Mouse (Mus musculus) urinary bladder, adult 2 months (tissue): ENCODE data around the gene 2210407C18Rik. TPM values are rescaled to one million over a fixed set of nuclear protein-coding genes. Genes with fewer than 3 reads are reported as not detected.

Experiments used
- DNase-seq: peaks from one replicate; pipeline ENCODE4 v3.0.0; 2022; ENCODE audit warnings: low spot score
- polyA plus RNA-seq: library from polyadenylated mRNA; depleted of rRNA; stranded (reverse); fragments of >200 nt; gene quantifications from 2 replicates; pipeline ENCODE4 v1.2.3, GENCODE M21; 2012; rRNA removed

Gene 2210407C18Rik
- polyA plus RNA-seq, 1 experiment, result not detected

DNA sequence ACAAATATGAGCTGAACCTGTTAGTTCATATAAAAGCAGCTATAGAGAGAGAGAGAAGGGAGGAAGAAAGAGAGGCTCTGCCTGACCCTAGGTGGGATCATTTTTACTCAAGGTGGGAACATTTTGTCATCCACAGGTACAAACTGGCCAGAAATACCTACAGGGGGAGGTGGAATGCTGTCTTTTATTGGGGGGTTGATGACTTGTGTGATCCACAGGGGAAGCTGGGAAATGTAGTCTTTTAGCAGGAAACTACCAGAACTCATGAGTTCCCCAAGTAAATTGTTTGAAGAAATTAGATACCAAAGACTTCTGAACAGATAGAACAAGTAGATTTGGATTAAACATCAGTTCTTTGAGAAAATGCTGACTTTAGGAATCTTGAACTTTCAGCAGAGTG is 13.8 kb downstream of the 2210407C18Rik start:
- no peak for DNase-seq

- DNase-seq, result no peak
Measured at GRCm38 (mm10) chr11:58597837-58598236, 18.0 kb downstream of the 2210407C18Rik start.

GRCm38 (mm10) chr11:58594814-58595213 is 21.1 kb downstream of the 2210407C18Rik start, which contains the start of gene Olfr324:
Gene Olfr324, plus strand, starts transcription at chr11:58595114.
- no peak for DNase-seq

DNA sequence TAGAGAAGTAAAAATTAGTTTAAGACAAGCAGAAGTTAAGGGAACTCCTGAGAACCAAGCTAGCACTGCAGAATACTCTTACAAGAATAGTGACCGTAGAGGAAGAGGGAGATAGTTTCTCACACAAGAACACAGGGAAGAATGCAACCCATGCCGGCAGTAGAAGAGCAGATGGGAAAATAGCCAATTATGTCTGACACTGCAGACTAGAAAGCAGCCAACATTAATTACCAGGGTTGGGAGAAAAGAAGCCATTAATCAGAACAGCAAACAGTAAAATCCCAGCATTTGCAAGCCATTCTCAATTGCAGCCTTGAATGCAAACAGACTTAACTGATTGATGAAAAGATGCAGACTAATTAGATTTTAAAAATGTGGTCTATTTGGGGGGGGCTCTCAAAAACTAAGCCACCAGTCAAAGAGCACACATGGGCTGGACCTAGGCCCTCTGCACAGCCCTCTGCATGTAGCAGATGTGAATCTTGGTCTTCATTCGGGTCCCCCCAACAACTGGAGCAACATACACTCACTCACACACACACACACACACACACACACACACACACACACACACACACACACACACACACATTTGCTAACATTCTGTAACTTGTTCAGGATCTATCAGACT is 27.1 kb downstream of the 2210407C18Rik start:
- no peak for DNase-seq

GRCm38 (mm10) chr11:58587898-58588348 is 28.0 kb downstream of the 2210407C18Rik start:
- no peak for DNase-seq

GRCm38 (mm10) chr11:58578636-58579035 is 37.2 kb downstream of the 2210407C18Rik start:
- no peak for DNase-seq

DNA sequence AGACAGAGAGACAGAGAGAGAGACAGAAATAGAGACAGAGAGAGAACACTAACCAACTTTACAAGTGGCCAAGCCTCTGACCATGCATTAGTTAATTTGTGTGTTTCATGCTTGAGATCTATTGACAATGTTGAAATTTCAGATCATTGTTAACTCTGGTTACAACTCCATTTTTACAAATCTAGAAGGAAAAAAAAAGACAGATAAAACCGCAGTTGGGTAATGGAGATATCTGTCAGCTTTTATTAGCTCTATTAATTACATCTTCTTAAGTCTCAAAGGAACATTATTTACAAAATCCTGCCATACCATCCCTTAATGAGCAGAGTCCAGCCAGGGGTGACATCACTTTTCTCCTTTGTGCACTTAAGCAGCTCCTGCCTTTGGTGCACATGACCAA is 38.4 kb downstream of the 2210407C18Rik start, which contains the start of gene Olfr325:
Gene Olfr325 (plus strand): TSS at position 301 of the 400 bp plus-strand sequence.
- DNase-seq, result no peak

- no peak for DNase-seq
Measured at GRCm38 (mm10) chr11:58570405-58570804, 45.5 kb downstream of the 2210407C18Rik start, which contains the start of gene Olfr224. Gene Olfr224, minus strand, starts transcription at chr11:58570553.

Other genes starting within 250 kb of the 2210407C18Rik start
- 1.8 TPM in 2 replicates for gene Lypd8, start 237.0 kb downstream of the 2210407C18Rik start, polyA plus RNA-seq
- gene 1810065E05Rik, start 195.0 kb downstream of the 2210407C18Rik start, polyA plus RNA-seq, result 0.07 TPM in 1 of 2 replicates, not detected in the other
- gene Gm12253, start 183.5 kb downstream of the 2210407C18Rik start, polyA plus RNA-seq, result not detected in 2 replicates
- not detected in 2 replicates for gene Lypd9, start 163.2 kb downstream of the 2210407C18Rik start, polyA plus RNA-seq
- gene Olfr30, start 153.8 kb downstream of the 2210407C18Rik start, polyA plus RNA-seq, result not detected in 2 replicates
- not detected in 2 replicates for gene Olfr332, start 123.5 kb downstream of the 2210407C18Rik start, polyA plus RNA-seq
- gene Olfr331, start 113.5 kb downstream of the 2210407C18Rik start, polyA plus RNA-seq, result not detected in 2 replicates
- gene Olfr330, start 81.2 kb downstream of the 2210407C18Rik start, polyA plus RNA-seq, result not detected in 2 replicates
- gene Olfr329-ps, start 69.7 kb downstream of the 2210407C18Rik start, polyA plus RNA-seq, result not detected in 2 replicates
- gene Olfr328, start 60.4 kb downstream of the 2210407C18Rik start, polyA plus RNA-seq, result not detected in 2 replicates
- gene Olfr224, start 45.5 kb downstream of the 2210407C18Rik start, polyA plus RNA-seq, result not detected in 2 replicates
- not detected in 2 replicates for gene Olfr325, start 38.3 kb downstream of the 2210407C18Rik start, polyA plus RNA-seq
- gene Olfr324, start 21.0 kb downstream of the 2210407C18Rik start, polyA plus RNA-seq, result not detected in 2 replicates
- not detected in 2 replicates for gene Olfr323, start 14.4 kb upstream of the 2210407C18Rik start, polyA plus RNA-seq
- gene Trim58, start 24.4 kb upstream of the 2210407C18Rik start, polyA plus RNA-seq, result not detected in 2 replicates
- not detected in 2 replicates for gene Olfr322, start 42.7 kb upstream of the 2210407C18Rik start, polyA plus RNA-seq
- gene Olfr320, start 65.0 kb upstream of the 2210407C18Rik start, polyA plus RNA-seq, result not detected in 2 replicates
- not detected in 2 replicates for gene Olfr319, start 83.1 kb upstream of the 2210407C18Rik start, polyA plus RNA-seq
- not detected in 2 replicates for gene Olfr318, start 107.9 kb upstream of the 2210407C18Rik start, polyA plus RNA-seq
- not detected in 2 replicates for gene Olfr317, start 123.1 kb upstream of the 2210407C18Rik start, polyA plus RNA-seq
- not detected in 2 replicates for gene Olfr316, start 136.7 kb upstream of the 2210407C18Rik start, polyA plus RNA-seq
- not detected in 2 replicates for gene Olfr315, start 157.1 kb upstream of the 2210407C18Rik start, polyA plus RNA-seq
- gene Olfr314, start 166.9 kb upstream of the 2210407C18Rik start, polyA plus RNA-seq, result not detected in 2 replicates
- gene Fam183b, start 185.9 kb upstream of the 2210407C18Rik start, polyA plus RNA-seq, result 4.1 and 4.7 TPM in 2 replicates
- 0.01 TPM in 1 of 2 replicates, not detected in the other for gene Olfr313, start 198.9 kb upstream of the 2210407C18Rik start, polyA plus RNA-seq
- not detected in 2 replicates for gene Olfr312, start 213.2 kb upstream of the 2210407C18Rik start, polyA plus RNA-seq
- not detected in 2 replicates for gene Olfr311, start 223.2 kb upstream of the 2210407C18Rik start, polyA plus RNA-seq
- gene Gm12258, start 231.1 kb upstream of the 2210407C18Rik start, polyA plus RNA-seq, result 9.9 and 14.3 TPM in 2 replicates